Mouse (Mus musculus) ES-E14 (cell line): ENCODE data around the gene Fance.

Experiments used
- CHD2 ChIP-seq: IDR thresholded peaks from 2 replicates; pipeline ENCODE4 v1.6.1; 2014; ENCODE audit warnings: mild to moderate bottlenecking, low read depth, low read length, inconsistent platforms
- HCFC1 ChIP-seq: IDR thresholded peaks from 2 replicates; pipeline ENCODE4 v1.6.1; 2012; ENCODE audit warnings: low read length, inconsistent platforms, borderline replicate concordance; ENCODE audit not compliant: insufficient read depth
- MAFK ChIP-seq: IDR thresholded peaks from 2 replicates; pipeline ENCODE4 v1.6.1; 2014; ENCODE audit warnings: mild to moderate bottlenecking, low read depth, low read length, inconsistent platforms; ENCODE audit not compliant: insufficient read depth
- ZC3H11A ChIP-seq: IDR thresholded peaks from 2 replicates; pipeline ENCODE4 v1.6.1; 2012; ENCODE audit warnings: low read depth, mild to moderate bottlenecking, inconsistent platforms, low read length, borderline replicate concordance
- ZNF384 ChIP-seq: IDR thresholded peaks from 2 replicates; pipeline ENCODE4 v1.6.1; 2012; ENCODE audit warnings: low read depth, low read length, inconsistent platforms

- TF ChIP-seq HCFC1 = peak; percentile 70; the same call in 1 of the 2 replicates
- TF ChIP-seq MAFK = no peak
- TF ChIP-seq ZC3H11A = no peak
- TF ChIP-seq CHD2 = peak; percentile 99
- TF ChIP-seq ZNF384 = no peak
Observed at GRCm38 (mm10) chr17:28328366-28328928, 15.1 kb downstream of the Fance start, which contains the start of gene Rpl10a.
